Mouse (Mus musculus) stomach, embryonic 16.5 days (tissue): Measurements from ENCODE around the gene Polr2b. TPM values are rescaled to one million over a fixed set of nuclear protein-coding genes. Genes with fewer than 3 reads are reported as not detected.

Experiments used
- ATAC-seq: fragments of 200-750 bp; cut with Nextera tagmentation; 2 replicates; pipeline ENCODE4 v1.8.0; 2017; ENCODE audit warnings: moderate number of reproducible peaks, moderate TSS enrichment; ENCODE audit not compliant: insufficient read depth, low FRiP score
- H3K27ac ChIP-seq: fragments of 300-500 bp; sonication (generic); 2 replicates; pipeline ENCODE4 v1.5.1; 2014; ENCODE audit warnings: low read length
- H3K27me3 ChIP-seq: fragments of 300-500 bp; sonication (generic); 2 replicates; pipeline ENCODE4 v1.6.1; 2014; ENCODE audit warnings: low read length, control low read depth, mixed read lengths; ENCODE audit not compliant: control insufficient read depth, insufficient read depth
- H3K36me3 ChIP-seq: fragments of 300-500 bp; sonication (generic); 2 replicates; pipeline ENCODE4 v1.6.1; 2014; ENCODE audit warnings: low read length; ENCODE audit not compliant: control insufficient read depth, insufficient read depth
- H3K4me1 ChIP-seq: fragments of 300-500 bp; sonication (generic); 2 replicates; pipeline ENCODE4 v1.6.1; 2014; ENCODE audit warnings: low read length, control low read depth, mixed read lengths; ENCODE audit not compliant: control insufficient read depth, insufficient read depth
- H3K4me2 ChIP-seq: fragments of 300-500 bp; sonication (generic); 2 replicates; pipeline ENCODE4 v1.6.1; 2014; ENCODE audit warnings: low read depth, low read length, mixed read lengths
- H3K4me3 ChIP-seq: fragments of 300-500 bp; sonication (generic); replicated peaks from 2 replicates; pipeline ENCODE4 v1.5.1; 2014; ENCODE audit warnings: mild to moderate bottlenecking, low read length
- H3K9ac ChIP-seq: fragments of 300-500 bp; sonication (generic); 2 replicates; pipeline ENCODE4 v1.6.1; 2014; ENCODE audit warnings: low read length
- H3K9me3 ChIP-seq: fragments of 300-500 bp; sonication (generic); replicated peaks from 2 replicates; pipeline ENCODE4 v1.6.1; 2016; ENCODE audit warnings: low read length, control low read depth; ENCODE audit not compliant: control insufficient read depth
- WGBS: fragments of 180-500 bp; shearing (Covaris S2); extraction: QIAGEN DNeasy Blood & Tissue Kit; methylation state at CpG from one replicate; pipeline ENCODE4 v1.1.7; 2014; 5-methylcytosine and 5-hydroxymethylcytosine counted together
- polyA plus RNA-seq: library from polyadenylated mRNA; unstranded; fragments of >200 nt; fragmentation: Nextera tagmentation; extraction: Ambion mirVana; gene quantifications from 2 replicates; pipeline ENCODE4 v1.2.1, GENCODE M21; 2015

Polr2b gene
- polyA plus RNA-seq, 1 experiment from 2014 or later: 51.1 TPM

- 80% methylated on average over 6 of the region's 6 CpGs for WGBS
- Histone ChIP-seq H3K9me3 (no peaks in the 10 kb centered on the region), H3K4me1 (no peaks in the 10 kb centered on the region), H3K9ac (no peak overlapping the region), H3K27me3 (no peaks in the 10 kb centered on the region), H3K36me3 (peaks cover 4% of the 10 kb centered on the region; the same call in 1 of the 2 replicates), H3K27ac (no peak overlapping the region), H3K4me3 (no peak overlapping the region), H3K4me2 (no peak overlapping the region)
- ATAC-seq: no peak
Measured at GRCm38 (mm10) chr5:77287901-77288300, 22.0 kb upstream of the Polr2b start.

DNA sequence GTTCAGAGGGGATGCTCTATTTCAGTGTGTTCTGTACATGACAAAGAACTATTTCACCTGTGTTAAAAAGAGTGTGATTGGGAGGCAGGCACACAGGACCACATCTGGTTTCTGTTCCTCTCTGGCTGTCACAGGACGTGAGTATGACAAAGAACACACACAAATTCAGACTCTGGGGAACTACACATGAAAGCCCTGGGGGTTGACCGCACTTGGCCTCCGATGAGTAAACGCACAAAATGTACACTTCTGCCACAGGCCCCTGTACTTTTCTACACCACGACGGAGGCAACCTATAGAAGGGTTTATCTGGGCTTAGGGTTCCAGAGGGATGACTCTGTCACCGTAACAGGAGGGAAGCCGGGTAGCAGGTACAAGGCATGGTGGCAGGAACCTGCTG, 20.3 kb upstream of the Polr2b start:
- Histone ChIP-seq H3K9me3 (no peaks in the 10 kb centered on the region), H3K4me2 (no peak overlapping the region), H3K36me3 (peaks cover 9% of the 10 kb centered on the region; the same call in 1 of the 2 replicates), H3K4me1 (no peaks in the 10 kb centered on the region), H3K27me3 (no peaks in the 10 kb centered on the region), H3K27ac (no peak overlapping the region), H3K4me3 (no peak overlapping the region), H3K9ac (no peak overlapping the region)
- ATAC-seq: no peak
- 74% methylated on average over 8 of the region's 8 CpGs for WGBS

GRCm38 (mm10) chr5:77290606-77291005, 19.3 kb upstream of the Polr2b start:
- Histone ChIP-seq H3K4me3 (no peak overlapping the region), H3K9me3 (no peaks in the 10 kb centered on the region), H3K36me3 (peaks cover 11% of the 10 kb centered on the region; the same call in 1 of the 2 replicates), H3K27me3 (no peaks in the 10 kb centered on the region), H3K4me1 (no peaks in the 10 kb centered on the region), H3K4me2 (no peak overlapping the region), H3K9ac (no peak overlapping the region), H3K27ac (no peak overlapping the region)
- WGBS: 93% methylated on average over 2 of the region's 2 CpGs
- no peak for ATAC-seq

DNA sequence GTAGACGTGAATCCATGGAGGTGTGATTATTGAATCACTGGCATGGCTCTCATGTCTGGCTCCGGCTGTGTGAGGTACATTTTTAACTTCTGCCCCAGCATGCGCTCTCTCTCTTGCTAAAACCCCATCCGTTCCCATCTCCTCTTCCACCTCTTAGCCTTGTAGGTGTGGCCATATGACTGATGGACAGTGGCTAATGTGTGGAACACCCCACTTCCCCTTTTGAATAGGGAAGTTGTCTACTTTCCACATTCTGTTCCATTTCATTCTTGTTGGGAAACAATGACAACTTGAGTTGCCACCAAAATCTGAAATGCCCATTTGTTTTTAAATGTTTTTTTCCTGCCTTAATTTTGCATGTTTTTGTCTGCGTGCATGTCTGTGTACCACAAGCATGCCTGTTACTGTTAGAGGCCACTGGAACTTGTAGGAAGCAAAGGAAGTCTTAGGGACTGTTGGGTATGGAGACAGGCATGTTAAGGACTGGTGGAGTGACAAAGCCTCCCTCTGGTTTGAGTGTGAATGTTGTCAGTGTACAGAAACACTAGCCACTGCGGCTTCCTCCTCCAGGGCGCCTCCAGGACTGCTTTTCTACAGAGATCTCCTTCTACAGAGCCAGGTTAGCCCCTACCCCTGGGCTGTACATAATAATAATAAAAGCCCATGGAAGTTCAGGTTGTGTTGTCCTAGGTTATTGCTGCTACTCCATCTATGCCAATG, 17.0 kb upstream of the Polr2b start:
- Histone ChIP-seq H3K4me2 (no peak overlapping the region), H3K36me3 (peaks cover 16% of the 10 kb centered on the region; the same call in 1 of the 2 replicates), H3K4me1 (no peaks in the 10 kb centered on the region), H3K9me3 (no peaks in the 10 kb centered on the region), H3K27ac (no peak overlapping the region), H3K27me3 (no peaks in the 10 kb centered on the region), H3K9ac (no peak overlapping the region), H3K4me3 (no peak overlapping the region)
- 85% methylated on average over 7 of the region's 7 CpGs for WGBS
- ATAC-seq: no peak

GRCm38 (mm10) chr5:77299486-77299885, 10.5 kb upstream of the Polr2b start:
- H3K4me1 ChIP-seq: no peaks in the 10 kb centered on the region
- no peaks in the 10 kb centered on the region for H3K27me3 ChIP-seq
- H3K9ac ChIP-seq: no peak overlapping the region
- peaks cover 17% of the 10 kb centered on the region; the same call in 1 of the 2 replicates for H3K36me3 ChIP-seq
- ATAC-seq: no peak
- H3K4me2 ChIP-seq: no peak overlapping the region
- WGBS: 93% methylated on average over 2 of the region's 2 CpGs
- H3K27ac ChIP-seq: no peak overlapping the region
- no peak overlapping the region for H3K4me3 ChIP-seq
- no peaks in the 10 kb centered on the region for H3K9me3 ChIP-seq

- Histone ChIP-seq H3K36me3 (peaks cover 15% of the 10 kb centered on the region; the same call in 1 of the 2 replicates), H3K27me3 (no peaks in the 10 kb centered on the region), H3K4me1 (no peaks in the 10 kb centered on the region), H3K4me3 (no peak overlapping the region), H3K9me3 (no peaks in the 10 kb centered on the region), H3K9ac (no peak overlapping the region), H3K27ac (no peak overlapping the region), H3K4me2 (no peak overlapping the region)
- WGBS: 86% methylated on average over 6 of the region's 6 CpGs
- ATAC-seq: no peak
Measured at GRCm38 (mm10) chr5:77301296-77301903, 8.5 kb upstream of the Polr2b start.

DNA sequence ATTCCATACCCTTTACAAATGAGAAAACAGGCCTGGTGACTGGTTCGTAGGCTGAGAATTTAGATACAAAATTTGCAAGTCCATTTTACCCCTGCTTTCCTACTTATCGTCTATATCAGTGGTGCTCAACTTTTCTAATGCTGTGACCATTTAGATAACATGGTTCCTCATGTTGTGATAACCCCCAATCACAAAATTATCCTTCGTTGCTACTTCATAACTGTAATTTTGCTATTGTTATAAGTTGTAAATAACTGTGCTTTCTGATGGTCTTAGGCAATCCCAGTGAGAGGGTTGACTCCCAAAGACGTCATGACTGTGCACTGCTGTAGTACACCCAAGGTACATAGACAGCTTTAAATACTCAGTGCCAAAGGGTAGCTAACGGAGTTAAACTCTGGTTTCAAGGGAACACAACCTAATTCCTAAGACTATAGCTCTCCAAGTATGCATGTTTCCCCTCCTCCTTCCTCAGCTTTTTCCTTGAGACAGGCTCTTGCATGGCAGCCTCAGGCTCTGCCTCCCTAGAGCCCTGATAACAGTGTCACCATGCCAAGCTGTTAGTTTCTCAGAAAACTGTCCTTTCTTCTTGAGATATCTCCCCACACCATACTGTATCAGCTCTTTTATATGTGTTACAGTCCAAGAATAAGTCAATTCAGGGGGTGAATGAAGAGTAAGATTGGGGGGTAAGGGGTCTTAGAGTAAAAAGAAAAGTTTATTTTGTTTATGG, 2.0 kb upstream of the Polr2b start:
- Histone ChIP-seq H3K4me2 (peak overlapping the region; percentile 98), H3K27ac (no peak overlapping the region), H3K4me1 (peaks cover 23% of the 10 kb centered on the region), H3K36me3 (peaks cover 6% of the 10 kb centered on the region), H3K9me3 (no peaks in the 10 kb centered on the region), H3K27me3 (no peaks in the 10 kb centered on the region), H3K9ac (peak overlapping the region; percentile 94; the same call in 1 of the 2 replicates), H3K4me3 (peak overlapping the region; percentile 93)
- 83% methylated on average over 5 of the region's 5 CpGs for WGBS
- ATAC-seq: no peak

GRCm38 (mm10) chr5:77309051-77309906, 668 bp upstream of the Polr2b start:
- peak overlapping the region; percentile 94 for H3K9ac ChIP-seq
- peaks cover 23% of the 10 kb centered on the region for H3K4me1 ChIP-seq
- ATAC-seq: peak; percentile 6; the same call in 1 of the 2 replicates
- no peaks in the 10 kb centered on the region for H3K27me3 ChIP-seq
- peaks cover 10% of the 10 kb centered on the region for H3K36me3 ChIP-seq
- WGBS: under 1% methylated on average over 76 of the region's 76 CpGs
- peak overlapping the region; percentile 98 for H3K4me2 ChIP-seq
- H3K4me3 ChIP-seq: peak overlapping the region; percentile 93
- H3K9me3 ChIP-seq: no peaks in the 10 kb centered on the region
- peak overlapping the region; percentile 93; the same call in 1 of the 2 replicates for H3K27ac ChIP-seq
